Mouse (Mus musculus): ENCODE measurements around the gene Foxm1. TPM values are rescaled to one million over a fixed set of nuclear protein-coding genes. Genes with fewer than 3 reads are reported as not detected.
A peak's percentile ranks its signal among the peaks of the same experiment; 100 is the strongest.

Gene Foxm1
- polyA plus RNA-seq, 1 experiment, result 68.7 TPM

DNA sequence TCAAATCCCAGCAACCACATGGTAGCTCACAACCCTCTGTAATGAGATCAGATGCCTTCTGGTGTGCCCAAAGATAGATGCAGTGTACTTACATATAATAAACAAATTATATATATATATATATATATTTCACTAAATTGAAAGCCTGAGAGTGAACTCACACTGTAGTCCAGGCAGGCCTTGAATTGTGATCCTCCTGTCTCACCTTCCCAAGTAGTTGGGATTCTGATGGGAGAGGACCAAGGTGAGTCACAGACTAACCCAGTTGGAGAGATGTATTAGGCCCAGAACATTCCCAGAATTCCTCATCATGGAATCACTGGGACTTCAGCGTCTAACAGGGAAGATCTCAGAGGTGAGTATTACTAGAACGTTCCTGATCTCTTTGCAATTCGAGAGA, 36.2 kb downstream of the Foxm1 start, which contains the start of gene Nrip2:
Gene Nrip2 (plus strand): TSS at position 301 of the 400 bp plus-strand sequence.
- Histone ChIP-seq H3K27me3 (ENCODE audit: control insufficient read depth, insufficient read depth, low read length, poor library complexity, severe bottlenecking) (no peaks in the 10 kb centered on the region), H3K27ac (ENCODE audit: insufficient read depth, low read length) (no peak within 1 kb of the TSS), H3K9me3 (replicated peaks; ENCODE audit: control insufficient read depth, insufficient read depth, low read length, poor library complexity, severe bottlenecking) (no peaks in the 10 kb centered on the region), H3K36me3 (ENCODE audit: control insufficient read depth, insufficient read depth, low read length, poor library complexity, severe bottlenecking) (no peaks in the 10 kb centered on the region), H3K9ac (ENCODE audit: low read depth, poor library complexity, severe bottlenecking) (0 out of 2 replicates have a peak within 1 kb of the TSS, but pooled peaks have one; percentile 6), H3K4me1 (ENCODE audit: control insufficient read depth, insufficient read depth, low read length) (no peaks in the 10 kb centered on the region), H3K4me3 (ENCODE audit: low read depth, low read length) (peak within 1 kb of the TSS; percentile 28)
- TF ChIP-seq EP300 (IDR thresholded peaks at IDR 0.05; ENCODE audit: insufficient read depth, low read depth, low read length) (no peak), CTCF (IDR thresholded peaks at IDR 0.05; ENCODE audit: low read depth, low read length) (no peak), POLR2A (IDR thresholded peaks at IDR 0.05; ENCODE audit: insufficient read depth, low read length) (no peak)

DNA sequence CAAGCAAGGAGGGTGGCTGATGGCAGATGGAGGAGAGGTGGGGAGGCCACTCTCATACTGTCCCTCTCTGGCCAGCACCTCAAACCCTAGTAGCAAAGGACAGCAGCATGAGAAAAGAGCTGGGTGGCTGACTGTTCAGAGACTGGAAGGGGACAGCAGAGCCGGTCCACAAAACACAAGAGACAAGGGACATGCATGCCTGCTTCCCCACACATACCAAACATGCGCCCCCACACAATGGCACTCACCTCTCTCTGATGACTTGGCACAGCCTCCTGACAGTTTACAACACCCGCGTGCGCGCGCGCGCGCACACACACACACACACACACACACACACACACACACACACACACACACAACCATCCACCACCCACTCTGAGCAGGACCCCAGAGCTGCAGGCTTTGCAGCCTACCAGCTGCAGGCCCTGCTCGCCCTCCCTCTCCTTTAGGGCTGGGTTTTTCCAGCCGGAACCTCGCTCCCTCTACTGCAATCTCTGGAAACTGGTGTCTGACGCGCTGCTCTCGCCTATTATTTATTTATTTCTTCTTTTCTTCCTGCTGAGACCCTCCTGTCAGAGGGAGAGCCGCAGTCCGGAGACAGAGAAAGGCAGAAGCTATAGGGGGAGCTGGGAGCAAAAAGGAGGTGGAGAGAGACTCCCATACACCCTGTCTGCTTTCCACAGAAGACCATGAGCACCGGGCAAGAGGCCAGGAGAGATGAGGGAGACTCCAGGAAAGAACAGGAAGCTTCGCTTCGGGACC, 36.8 kb downstream of the Foxm1 start:
- H3K36me3 ChIP-seq (ENCODE audit: control insufficient read depth, insufficient read depth, low read length, poor library complexity, severe bottlenecking), result no peaks in the 10 kb centered on the region
- TF ChIP-seq EP300 (IDR thresholded peaks at IDR 0.05; ENCODE audit: insufficient read depth, low read depth, low read length), result no peak
- no peak for TF ChIP-seq POLR2A (IDR thresholded peaks at IDR 0.05; ENCODE audit: insufficient read depth, low read length)
- no peak for TF ChIP-seq CTCF (IDR thresholded peaks at IDR 0.05; ENCODE audit: low read depth, low read length)
- peak overlapping the region; percentile 28 for H3K4me3 ChIP-seq (ENCODE audit: low read depth, low read length)
- H3K9me3 ChIP-seq (replicated peaks; ENCODE audit: control insufficient read depth, insufficient read depth, low read length, poor library complexity, severe bottlenecking), result no peaks in the 10 kb centered on the region
- no peaks in the 10 kb centered on the region for H3K4me1 ChIP-seq (ENCODE audit: control insufficient read depth, insufficient read depth, low read length)
- 0 out of 2 replicates have a peak overlapping the region, but pooled peaks have one; percentile 6 for H3K9ac ChIP-seq (ENCODE audit: low read depth, poor library complexity, severe bottlenecking)
- no peak overlapping the region for H3K27ac ChIP-seq (ENCODE audit: insufficient read depth, low read length)
- no peaks in the 10 kb centered on the region for H3K27me3 ChIP-seq (ENCODE audit: control insufficient read depth, insufficient read depth, low read length, poor library complexity, severe bottlenecking)

DNA sequence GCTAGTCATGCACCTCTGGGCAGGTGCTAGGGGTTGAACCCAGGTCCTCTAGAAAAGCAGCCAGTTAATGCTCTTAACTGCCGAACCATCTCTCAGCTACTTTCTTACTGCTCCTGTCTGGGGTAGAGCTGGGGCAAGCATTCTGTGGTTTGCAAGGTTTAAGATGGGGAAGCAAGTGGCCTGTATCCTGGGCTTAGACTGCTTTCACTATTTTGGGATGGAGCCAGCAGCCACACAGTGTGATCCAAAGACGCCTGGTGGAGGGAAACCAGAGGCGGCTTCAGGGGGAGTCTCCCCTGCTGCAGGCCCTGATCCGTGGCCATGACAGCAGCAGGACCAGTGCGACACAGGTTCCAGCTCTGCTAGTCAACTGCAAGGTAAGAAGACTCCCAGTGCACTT, 41.9 kb downstream of the Foxm1 start:
- Histone ChIP-seq H3K27me3 (ENCODE audit: control insufficient read depth, insufficient read depth, low read length, poor library complexity, severe bottlenecking) (no peaks in the 10 kb centered on the region), H3K9me3 (replicated peaks; ENCODE audit: control insufficient read depth, insufficient read depth, low read length, poor library complexity, severe bottlenecking) (no peaks in the 10 kb centered on the region), H3K4me3 (ENCODE audit: low read depth, low read length) (no peak overlapping the region), H3K36me3 (ENCODE audit: control insufficient read depth, insufficient read depth, low read length, poor library complexity, severe bottlenecking) (no peaks in the 10 kb centered on the region), H3K4me1 (ENCODE audit: control insufficient read depth, insufficient read depth, low read length) (peaks cover 10% of the 10 kb centered on the region), H3K27ac (ENCODE audit: insufficient read depth, low read length) (no peak overlapping the region), H3K9ac (ENCODE audit: low read depth, poor library complexity, severe bottlenecking) (no peak overlapping the region)
- TF ChIP-seq POLR2A (IDR thresholded peaks at IDR 0.05; ENCODE audit: insufficient read depth, low read length) (no peak), CTCF (IDR thresholded peaks at IDR 0.05; ENCODE audit: low read depth, low read length) (no peak), EP300 (IDR thresholded peaks at IDR 0.05; ENCODE audit: insufficient read depth, low read depth, low read length) (no peak)

DNA sequence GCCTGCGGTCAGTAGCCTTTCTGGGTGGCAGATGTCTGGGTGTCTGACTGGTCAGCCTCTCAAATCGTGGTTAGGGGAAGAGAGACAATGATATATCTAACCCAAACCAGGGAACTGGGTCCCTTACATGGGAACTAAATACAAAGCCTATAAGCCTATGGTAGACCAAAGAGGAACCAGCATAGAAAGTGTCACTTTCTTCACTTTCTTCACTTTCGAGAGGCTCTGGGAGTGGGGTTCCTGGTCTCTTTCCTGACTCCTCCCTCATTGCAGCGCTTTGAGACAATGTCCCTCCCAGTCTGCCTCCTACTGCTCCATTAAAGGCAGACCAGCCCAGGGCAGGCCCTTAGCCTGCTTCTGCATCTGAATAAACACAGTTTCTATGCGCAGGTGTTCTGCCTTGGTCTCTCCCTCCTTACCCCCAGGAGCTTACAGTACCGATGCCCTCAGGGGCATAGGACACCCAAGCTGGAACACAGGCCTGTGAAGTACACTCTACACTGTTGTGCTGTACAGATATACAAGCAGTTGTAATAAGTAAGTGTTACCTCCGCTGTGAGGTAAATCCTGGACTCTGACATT, 45.9 kb downstream of the Foxm1 start:
- Histone ChIP-seq H3K9me3 (replicated peaks; ENCODE audit: control insufficient read depth, insufficient read depth, low read length, poor library complexity, severe bottlenecking) (no peaks in the 10 kb centered on the region), H3K9ac (ENCODE audit: low read depth, poor library complexity, severe bottlenecking) (no peak overlapping the region), H3K27me3 (ENCODE audit: control insufficient read depth, insufficient read depth, low read length, poor library complexity, severe bottlenecking) (no peaks in the 10 kb centered on the region), H3K4me1 (ENCODE audit: control insufficient read depth, insufficient read depth, low read length) (peaks cover 12% of the 10 kb centered on the region), H3K36me3 (ENCODE audit: control insufficient read depth, insufficient read depth, low read length, poor library complexity, severe bottlenecking) (peaks cover 9% of the 10 kb centered on the region), H3K27ac (ENCODE audit: insufficient read depth, low read length) (peak overlapping the region; percentile 31; the same call in 1 of the 2 replicates), H3K4me3 (ENCODE audit: low read depth, low read length) (no peak overlapping the region)
- no peak for TF ChIP-seq POLR2A (IDR thresholded peaks at IDR 0.05; ENCODE audit: insufficient read depth, low read length)
- no peak for TF ChIP-seq CTCF (IDR thresholded peaks at IDR 0.05; ENCODE audit: low read depth, low read length)
- peak; percentile 92 for TF ChIP-seq EP300 (IDR thresholded peaks at IDR 0.05; ENCODE audit: insufficient read depth, low read depth, low read length)

- no peak overlapping the region for H3K9ac ChIP-seq (ENCODE audit: low read depth, poor library complexity, severe bottlenecking)
- no peaks in the 10 kb centered on the region for H3K9me3 ChIP-seq (replicated peaks; ENCODE audit: control insufficient read depth, insufficient read depth, low read length, poor library complexity, severe bottlenecking)
- peaks cover 9% of the 10 kb centered on the region for H3K36me3 ChIP-seq (ENCODE audit: control insufficient read depth, insufficient read depth, low read length, poor library complexity, severe bottlenecking)
- no peak overlapping the region for H3K27ac ChIP-seq (ENCODE audit: insufficient read depth, low read length)
- H3K4me1 ChIP-seq (ENCODE audit: control insufficient read depth, insufficient read depth, low read length), result peaks cover 12% of the 10 kb centered on the region
- TF ChIP-seq EP300 (IDR thresholded peaks at IDR 0.05; ENCODE audit: insufficient read depth, low read depth, low read length), result no peak
- TF ChIP-seq POLR2A (IDR thresholded peaks at IDR 0.05; ENCODE audit: insufficient read depth, low read length), result no peak
- no peak for TF ChIP-seq CTCF (IDR thresholded peaks at IDR 0.05; ENCODE audit: low read depth, low read length)
- no peaks in the 10 kb centered on the region for H3K27me3 ChIP-seq (ENCODE audit: control insufficient read depth, insufficient read depth, low read length, poor library complexity, severe bottlenecking)
- no peak overlapping the region for H3K4me3 ChIP-seq (ENCODE audit: low read depth, low read length)
These were observed 47.5 kb downstream of the Foxm1 start for GRCm38 (mm10) chr6:128410305-128410704.

GRCm38 (mm10) chr6:128411115-128411514, 48.3 kb downstream of the Foxm1 start:
- Histone ChIP-seq H3K36me3 (ENCODE audit: control insufficient read depth, insufficient read depth, low read length, poor library complexity, severe bottlenecking) (peaks cover 9% of the 10 kb centered on the region), H3K4me3 (ENCODE audit: low read depth, low read length) (no peak overlapping the region), H3K27me3 (ENCODE audit: control insufficient read depth, insufficient read depth, low read length, poor library complexity, severe bottlenecking) (no peaks in the 10 kb centered on the region), H3K4me1 (ENCODE audit: control insufficient read depth, insufficient read depth, low read length) (peaks cover 12% of the 10 kb centered on the region), H3K9ac (ENCODE audit: low read depth, poor library complexity, severe bottlenecking) (no peak overlapping the region), H3K27ac (ENCODE audit: insufficient read depth, low read length) (no peak overlapping the region), H3K9me3 (replicated peaks; ENCODE audit: control insufficient read depth, insufficient read depth, low read length, poor library complexity, severe bottlenecking) (no peaks in the 10 kb centered on the region)
- TF ChIP-seq EP300 (IDR thresholded peaks at IDR 0.05; ENCODE audit: insufficient read depth, low read depth, low read length) (no peak), CTCF (IDR thresholded peaks at IDR 0.05; ENCODE audit: low read depth, low read length) (peak; percentile 27), POLR2A (IDR thresholded peaks at IDR 0.05; ENCODE audit: insufficient read depth, low read length) (no peak)

All from ES-Bruce4 (cell line).